1 mouse cellular context compared by ENCODE assay signal in genomic region chr6:145891951-145892350, GRCm38 (mm10).
TF ChIP-seq lines count a peak whose summit lies in the region.

No protein-coding gene starts in this region.

TF ChIP-seq in CH12.LX, 34 proteins besides CTCF, POLR2A, EP300 and RAD21 (continued from another document):
- TF ChIP-seq POLR2AphosphoS2 (IDR thresholded peaks at IDR 0.05; ENCODE audit: low read depth, low read length) (peak; percentile 43; the same call in 1 of the 2 replicates), KAT2A (IDR thresholded peaks at IDR 0.05; ENCODE audit: insufficient replicate concordance, low read length) (no peak), MEF2A (IDR thresholded peaks at IDR 0.05; ENCODE audit: borderline replicate concordance, low read depth, low read length) (no peak), HCFC1 (IDR thresholded peaks at IDR 0.05; ENCODE audit: low read depth, low read length) (no peak)
